In genomic region chr17:35666851-35667256, GRCm38 (mm10) we compare ENCODE assay signal across 8 mouse cellular contexts. TPM values are rescaled to one million over a fixed set of nuclear protein-coding genes. Genes with fewer than 3 reads are reported as not detected.
DNase-seq lines count a peak whose midpoint lies in the region; ATAC-seq lines count a peak whose summit lies in the region.
"Had no signal": no experiment of that assay in that cellular context is flagged by ENCODE, and none has a peak within 500 bp of the region (broad histone marks: within the 10 kb centered on the region; RNA-seq: fewer than 3 reads in every experiment).

No protein-coding gene starts in this region.

- H3K9ac ChIP-seq in forebrain, embryonic 12.5 days: peak overlapping the region; percentile 82
- peak overlapping the region; percentile 72 for H3K9ac ChIP-seq in midbrain, embryonic 14.5 days (replicated peaks; ENCODE audit: low read length)

- peak; percentile 59 for DNase-seq in ZHBTc4 (ENCODE audit: low read depth, low spot score)
- DNase-seq in kidney, postnatal 10 days: peak; percentile 55
- peak; percentile 65 for DNase-seq in midbrain, embryonic 14.5 days
- DNase-seq in urinary bladder, postnatal 10 days (ENCODE audit: low spot score): no peak

- H3K27ac ChIP-seq in forebrain, embryonic 12.5 days: peak overlapping the region; percentile 81
- peak overlapping the region; percentile 84 for H3K27ac ChIP-seq in midbrain, embryonic 14.5 days (replicated peaks; ENCODE audit: low read depth, low read length)

- H3K27me3 ChIP-seq in megakaryocyte, embryonic 14.5 days (replicated peaks): no peaks in the 10 kb centered on the region
- no peaks in the 10 kb centered on the region for H3K27me3 ChIP-seq in forebrain, embryonic 12.5 days
- no peaks in the 10 kb centered on the region for H3K27me3 ChIP-seq in midbrain, embryonic 14.5 days (ENCODE audit: control insufficient read depth, insufficient read depth, low read length)

- H3K9me3 ChIP-seq in megakaryocyte, embryonic 14.5 days: no peaks in the 10 kb centered on the region
- H3K9me3 ChIP-seq in forebrain, embryonic 12.5 days: no peaks in the 10 kb centered on the region
- no peaks in the 10 kb centered on the region for H3K9me3 ChIP-seq in midbrain, embryonic 14.5 days (ENCODE audit: control insufficient read depth, low read length)

- H3K4me2 ChIP-seq in forebrain, embryonic 12.5 days: peak overlapping the region; percentile 93
- H3K4me2 ChIP-seq in midbrain, embryonic 14.5 days (ENCODE audit: low read length): peak overlapping the region; percentile 96

- 5% methylated on average over 13 of the region's 13 CpGs for WGBS in forebrain, embryonic 12.5 days
- 5% methylated on average over 13 of the region's 13 CpGs for WGBS in midbrain, embryonic 14.5 days

- H3K4me3 ChIP-seq in megakaryocyte, embryonic 14.5 days (replicated peaks): peak overlapping the region; percentile 99
- peak overlapping the region; percentile 77 for H3K4me3 ChIP-seq in forebrain, embryonic 12.5 days (replicated peaks)
- peak overlapping the region; percentile 74 for H3K4me3 ChIP-seq in midbrain, embryonic 14.5 days (replicated peaks; ENCODE audit: low read depth, low read length)

- H3K4me1 ChIP-seq in megakaryocyte, embryonic 14.5 days: peaks cover 28% of the 10 kb centered on the region
- H3K4me1 ChIP-seq in forebrain, embryonic 12.5 days: peaks cover 18% of the 10 kb centered on the region
- peaks cover 11% of the 10 kb centered on the region for H3K4me1 ChIP-seq in midbrain, embryonic 14.5 days (ENCODE audit: control insufficient read depth, insufficient read depth, low read length)

- ATAC-seq in megakaryocyte, adult 5-6 weeks (ENCODE audit: poor library complexity, severe bottlenecking): no peak
- peak; percentile 75 for ATAC-seq in forebrain, embryonic 12.5 days (ENCODE audit: low FRiP score)
- peak; percentile 55 for ATAC-seq in midbrain, embryonic 14.5 days (ENCODE audit: low FRiP score, low TSS enrichment)

- peaks cover 63% of the 10 kb centered on the region for H3K36me3 ChIP-seq in megakaryocyte, embryonic 14.5 days (replicated peaks; ENCODE audit: low read length)
- peaks cover 42% of the 10 kb centered on the region for H3K36me3 ChIP-seq in forebrain, embryonic 12.5 days (replicated peaks)
- peaks cover 28% of the 10 kb centered on the region for H3K36me3 ChIP-seq in midbrain, embryonic 14.5 days (ENCODE audit: control insufficient read depth, insufficient read depth, low read length)

RNA-seq across cellular contexts. Expression of gene Vars2, which starts 0.5 kb away (rescaled TPM):
- polyA plus RNA-seq in megakaryocyte, embryonic 14.5 days (2012; ENCODE audit: insufficient read depth, low replicate concordance): 42.1 and 49.7 TPM in 2 replicates
- 2.1 and 5.3 TPM in 2 replicates for total RNA-seq in megakaryocyte, adult 5-6 weeks (2015)
- total RNA-seq in megakaryocyte, adult 5-6 weeks (2017): 3.3 and 16.9 TPM in 2 replicates
- polyA plus RNA-seq in forebrain, embryonic 12.5 days (2016; fragmentation: Nextera tagmentation; extraction: Ambion mirVana): 16.8 and 22.3 TPM in 2 replicates
- polyA plus RNA-seq in midbrain, embryonic 14.5 days (2014; fragmentation: Nextera tagmentation; extraction: Ambion mirVana): 9.5 and 14.8 TPM in 2 replicates

RNA-seq across cellular contexts. Expression of gene Gtf2h4, which starts 6.7 kb away (rescaled TPM):
- polyA plus RNA-seq in megakaryocyte, embryonic 14.5 days (2012; ENCODE audit: insufficient read depth, low replicate concordance): 7.8 and 10.8 TPM in 2 replicates
- total RNA-seq in megakaryocyte, adult 5-6 weeks (2015): 13.4 and 15.1 TPM in 2 replicates
- total RNA-seq in megakaryocyte, adult 5-6 weeks (2017): 10.6 and 14.9 TPM in 2 replicates
- polyA plus RNA-seq in forebrain, embryonic 12.5 days (2016; fragmentation: Nextera tagmentation; extraction: Ambion mirVana): 39.0 and 40.7 TPM in 2 replicates
- polyA plus RNA-seq in midbrain, embryonic 14.5 days (2014; fragmentation: Nextera tagmentation; extraction: Ambion mirVana): 23.6 and 25.5 TPM in 2 replicates

RNA-seq across cellular contexts. Expression of gene Mucl3, which starts 23.4 kb away (rescaled TPM):
- polyA plus RNA-seq in megakaryocyte, embryonic 14.5 days (2012; ENCODE audit: insufficient read depth, low replicate concordance): not detected in 2 replicates
- total RNA-seq in megakaryocyte, adult 5-6 weeks (2015): not detected in 2 replicates
- not detected in 2 replicates for total RNA-seq in megakaryocyte, adult 5-6 weeks (2017)
- 0.09 TPM in 1 of 2 replicates, not detected in the other for polyA plus RNA-seq in forebrain, embryonic 12.5 days (2016; fragmentation: Nextera tagmentation; extraction: Ambion mirVana)
- not detected in 2 replicates for polyA plus RNA-seq in midbrain, embryonic 14.5 days (2014; fragmentation: Nextera tagmentation; extraction: Ambion mirVana)
- total RNA-seq: layer of hippocampus, adult 8-10 months had no signal

RNA-seq across cellular contexts. Expression of gene Ddr1, which starts 37.6 kb away (rescaled TPM):
- polyA plus RNA-seq in megakaryocyte, embryonic 14.5 days (2012; ENCODE audit: insufficient read depth, low replicate concordance): not detected in 2 replicates
- total RNA-seq in megakaryocyte, adult 5-6 weeks (2015): 0.91 and 1.0 TPM in 2 replicates
- total RNA-seq in megakaryocyte, adult 5-6 weeks (2017): 0.49 and 1.0 TPM in 2 replicates
- 176 and 185 TPM in 2 replicates for polyA plus RNA-seq in forebrain, embryonic 12.5 days (2016; fragmentation: Nextera tagmentation; extraction: Ambion mirVana)
- 52.9 and 87.2 TPM in 2 replicates for polyA plus RNA-seq in midbrain, embryonic 14.5 days (2014; fragmentation: Nextera tagmentation; extraction: Ambion mirVana)

RNA-seq across cellular contexts. Expression of gene Gm9573, which starts 40.4 kb away (rescaled TPM):
- polyA plus RNA-seq in megakaryocyte, embryonic 14.5 days (2012; ENCODE audit: insufficient read depth, low replicate concordance): 0.55 TPM in 1 of 2 replicates, not detected in the other
- total RNA-seq in megakaryocyte, adult 5-6 weeks (2015): not detected in 2 replicates
- not detected in 2 replicates for total RNA-seq in megakaryocyte, adult 5-6 weeks (2017)
- not detected in 2 replicates for polyA plus RNA-seq in forebrain, embryonic 12.5 days (2016; fragmentation: Nextera tagmentation; extraction: Ambion mirVana)
- polyA plus RNA-seq in midbrain, embryonic 14.5 days (2014; fragmentation: Nextera tagmentation; extraction: Ambion mirVana): not detected in 2 replicates
- total RNA-seq: layer of hippocampus, adult 8-10 months had no signal
